Mouse (Mus musculus) bone marrow macrophage, adult 2 months (primary cell): ENCODE measurements around the gene Pik3r1.

ENCODE experiments used
- CTCF ChIP-seq: IDR thresholded peaks from 2 replicates; pipeline ENCODE4 v1.5.1; 2012; ENCODE audit warnings: low read depth, mild to moderate bottlenecking, low read length, moderate library complexity
- POLR2A ChIP-seq: IDR thresholded peaks from 2 replicates; pipeline ENCODE4 v1.6.1; 2012; ENCODE audit warnings: mild to moderate bottlenecking, low read depth, low read length, borderline replicate concordance

DNA sequence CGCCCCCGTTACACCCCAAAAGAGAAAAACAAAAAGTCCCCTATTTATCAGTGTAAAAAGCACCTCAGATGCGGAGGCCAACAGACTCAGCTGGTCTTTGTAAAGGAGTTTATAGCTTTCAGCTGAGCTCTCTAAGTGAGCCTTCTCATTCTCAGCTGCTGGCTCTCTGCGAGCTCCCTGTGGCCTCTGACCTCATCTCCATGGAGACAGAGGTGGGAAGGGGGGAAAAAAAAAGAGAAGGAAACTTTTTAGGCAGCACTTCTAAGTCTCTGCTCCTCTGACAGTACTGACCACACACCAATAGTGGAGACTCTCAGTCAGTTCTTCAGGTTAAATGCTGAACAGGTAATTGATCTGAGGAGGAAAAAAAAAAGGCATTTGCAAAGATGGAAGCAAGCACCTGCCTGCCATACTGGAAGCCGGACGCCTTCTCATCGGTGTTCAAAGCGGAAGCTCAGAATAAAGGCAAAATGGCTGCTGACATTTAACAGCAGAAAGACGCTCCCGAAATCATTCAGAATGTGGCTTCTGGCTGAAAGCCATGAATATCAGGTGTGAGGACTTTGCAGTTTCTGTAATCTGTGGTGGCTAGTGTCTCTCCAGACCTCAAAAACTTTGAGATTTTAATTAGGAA, 45.4 kb upstream of the Pik3r1 start:
- TF ChIP-seq CTCF: no peak
- TF ChIP-seq POLR2A: no peak
